Mouse (Mus musculus) hindbrain, embryonic 12.5 days (tissue): ENCODE data around the gene Rbms3. TPM values are rescaled to one million over a fixed set of nuclear protein-coding genes. Genes with fewer than 3 reads are reported as not detected.

Experiments
- ATAC-seq: fragments of 200-750 bp; cut with Nextera tagmentation; 2 replicates; pipeline ENCODE4 v1.8.0; 2017; ENCODE audit warnings: moderate TSS enrichment; ENCODE audit not compliant: low FRiP score
- H3K27ac ChIP-seq: fragments of 300-500 bp; sonication (generic); 2 replicates; pipeline ENCODE4 v1.5.1; 2016; ENCODE audit warnings: mild to moderate bottlenecking
- H3K27me3 ChIP-seq: fragments of 300-500 bp; sonication (generic); 2 replicates; pipeline ENCODE4 v1.6.1; 2016; ENCODE audit warnings: mild to moderate bottlenecking
- H3K36me3 ChIP-seq: fragments of 300-500 bp; sonication (generic); 2 replicates; pipeline ENCODE4 v1.6.1; 2016; ENCODE audit warnings: mild to moderate bottlenecking
- H3K4me1 ChIP-seq: fragments of 300-500 bp; sonication (generic); 2 replicates; pipeline ENCODE4 v1.6.1; 2016
- H3K4me2 ChIP-seq: fragments of 300-500 bp; sonication (generic); replicated peaks from 2 replicates; pipeline ENCODE4 v1.6.1; 2016; ENCODE audit warnings: mild to moderate bottlenecking
- H3K4me3 ChIP-seq: fragments of 300-500 bp; sonication (generic); 2 replicates; pipeline ENCODE4 v1.5.1; 2016; ENCODE audit warnings: mild to moderate bottlenecking
- H3K9ac ChIP-seq: fragments of 300-500 bp; sonication (generic); 2 replicates; pipeline ENCODE4 v1.6.1; 2016; ENCODE audit warnings: mild to moderate bottlenecking, moderate library complexity
- H3K9me3 ChIP-seq: fragments of 300-500 bp; sonication (generic); replicated peaks from 2 replicates; pipeline ENCODE4 v1.6.1; 2016; ENCODE audit warnings: mild to moderate bottlenecking
- WGBS: fragments of 180-500 bp; shearing (Covaris S2); methylation state at CpG from one replicate; pipeline ENCODE4 v1.1.7; 2016; 5-methylcytosine and 5-hydroxymethylcytosine counted together
- polyA plus RNA-seq: library from polyadenylated mRNA; unstranded; fragments of >200 nt; fragmentation: Nextera tagmentation; extraction: Ambion mirVana; gene quantifications from 2 replicates; pipeline ENCODE4 v1.2.1, GENCODE M21; 2016

The Rbms3 gene
- polyA plus RNA-seq, 1 experiment from 2014 or later, result 58.7 TPM

DNA sequence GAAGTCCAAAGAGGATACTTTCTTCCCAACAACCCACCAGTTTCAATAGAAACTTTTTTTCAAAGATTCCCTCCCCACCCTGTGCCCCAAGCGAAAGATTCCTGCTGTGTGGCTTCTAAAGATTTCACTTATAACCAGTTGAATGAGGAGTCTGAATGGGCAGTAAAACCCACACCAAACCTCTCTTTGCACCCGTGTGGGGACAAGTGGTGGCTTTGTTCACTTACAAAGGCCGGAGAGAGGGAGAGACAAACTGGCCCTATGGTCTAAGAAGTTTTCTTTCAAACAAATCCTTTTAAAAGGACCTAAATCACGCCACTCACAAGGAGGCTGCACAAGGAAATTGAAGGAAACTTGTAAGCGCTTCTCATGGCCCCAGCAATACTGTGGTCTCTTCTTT, 268.3 kb downstream of the Rbms3 start:
- no peak for ATAC-seq
- H3K4me2 ChIP-seq, result no peak overlapping the region
- no peaks in the 10 kb centered on the region for H3K27me3 ChIP-seq
- H3K9ac ChIP-seq, result no peak overlapping the region
- H3K4me1 ChIP-seq, result peaks cover 12% of the 10 kb centered on the region
- H3K36me3 ChIP-seq, result no peaks in the 10 kb centered on the region
- H3K9me3 ChIP-seq, result no peaks in the 10 kb centered on the region
- H3K27ac ChIP-seq, result no peak overlapping the region
- 25% methylated on average over 5 of the region's 5 CpGs for WGBS
- no peak overlapping the region for H3K4me3 ChIP-seq

DNA sequence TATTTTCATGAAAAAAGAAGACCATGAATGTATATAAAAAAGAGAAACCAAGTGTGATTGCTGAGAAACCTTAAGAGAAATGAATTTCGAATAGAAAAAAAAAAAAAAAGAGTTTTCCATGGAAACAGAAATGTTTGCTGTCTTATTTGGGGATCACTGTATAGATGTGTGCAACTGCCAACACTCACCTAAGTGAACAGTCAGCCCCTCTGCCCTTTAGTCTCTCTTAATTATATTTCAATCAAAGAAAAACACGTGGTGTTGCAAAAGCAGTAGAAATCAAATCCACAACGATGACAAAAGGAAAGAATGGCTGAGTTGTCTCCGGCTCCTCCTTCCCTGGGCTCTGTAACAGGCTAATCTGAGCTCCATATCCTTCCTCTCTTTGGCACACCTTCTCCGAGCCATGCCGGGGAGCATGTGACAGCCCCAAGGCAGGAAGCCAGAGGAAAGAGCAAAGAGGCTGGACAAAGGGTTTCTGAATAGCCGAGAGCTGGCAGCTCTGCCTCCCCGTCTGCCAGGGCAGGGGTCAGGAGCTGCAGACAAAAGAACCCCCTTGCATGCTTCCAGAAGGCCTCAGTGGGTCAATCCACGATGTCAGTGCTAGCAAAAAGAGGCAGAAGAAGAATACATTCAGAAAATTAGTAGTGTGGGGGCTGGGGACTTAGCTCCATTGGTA, 272.8 kb downstream of the Rbms3 start:
- Histone ChIP-seq H3K36me3 (no peaks in the 10 kb centered on the region), H3K27me3 (no peaks in the 10 kb centered on the region), H3K9me3 (no peaks in the 10 kb centered on the region), H3K9ac (0 out of 2 replicates have a peak overlapping the region, but pooled peaks have one; percentile 5), H3K4me3 (no peak overlapping the region), H3K4me2 (peak overlapping the region; percentile 32; the same call in 1 of the 2 replicates), H3K4me1 (peaks cover 7% of the 10 kb centered on the region), H3K27ac (peak overlapping the region; percentile 26; the same call in 1 of the 2 replicates)
- WGBS, result 10% methylated on average over 9 of the region's 9 CpGs
- ATAC-seq, result peak; percentile 88

DNA sequence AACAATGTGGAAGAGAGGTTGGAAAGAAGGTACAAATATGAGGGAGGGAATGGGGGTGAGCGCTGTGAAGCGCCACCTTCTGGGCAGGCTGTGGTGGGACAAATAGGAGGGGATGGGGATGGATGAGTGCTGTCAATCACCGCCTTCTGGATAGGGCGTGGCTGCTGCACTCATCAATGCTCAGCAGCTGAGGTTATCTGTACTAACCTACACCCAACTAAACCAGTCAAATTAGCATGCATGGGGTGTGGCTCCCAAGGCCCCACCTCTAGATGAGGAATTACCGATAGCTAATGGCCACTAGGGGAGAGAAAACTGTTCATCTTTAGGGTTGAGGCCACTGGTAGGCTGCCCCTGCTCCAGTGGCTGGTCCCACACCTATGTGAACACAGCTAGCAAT, 274.2 kb downstream of the Rbms3 start:
- 67% methylated on average over 5 of the region's 5 CpGs for WGBS
- no peak overlapping the region for H3K4me2 ChIP-seq
- no peaks in the 10 kb centered on the region for H3K27me3 ChIP-seq
- H3K36me3 ChIP-seq, result no peaks in the 10 kb centered on the region
- no peak overlapping the region for H3K9ac ChIP-seq
- no peaks in the 10 kb centered on the region for H3K9me3 ChIP-seq
- peaks cover 7% of the 10 kb centered on the region for H3K4me1 ChIP-seq
- no peak overlapping the region for H3K27ac ChIP-seq
- ATAC-seq, result 0 out of 2 replicates have a peak, but pooled peaks have one; percentile 49
- no peak overlapping the region for H3K4me3 ChIP-seq

DNA sequence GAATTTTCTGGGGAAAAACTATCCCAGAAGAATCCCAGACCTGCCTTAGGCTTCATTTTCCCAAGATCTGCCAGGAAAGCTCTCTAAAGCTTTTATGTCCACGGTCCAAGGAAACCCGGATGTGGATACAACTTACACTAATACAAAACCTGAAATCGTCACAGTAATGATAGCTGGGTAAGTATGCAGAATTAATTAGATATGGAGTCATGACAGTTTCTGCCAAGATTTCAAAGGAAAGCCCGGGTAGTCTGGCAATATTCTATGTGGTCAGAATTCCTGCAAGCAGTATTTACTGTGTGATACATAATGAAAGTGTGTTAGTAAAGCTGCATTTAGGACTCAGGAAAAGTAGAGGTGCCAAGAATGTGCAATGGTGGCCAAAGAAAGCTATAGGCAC, 287.4 kb downstream of the Rbms3 start:
- WGBS, result 83% methylated on average over 4 of the region's 4 CpGs
- Histone ChIP-seq H3K36me3 (no peaks in the 10 kb centered on the region), H3K27me3 (no peaks in the 10 kb centered on the region), H3K4me1 (no peaks in the 10 kb centered on the region), H3K9me3 (no peaks in the 10 kb centered on the region), H3K4me3 (no peak overlapping the region), H3K27ac (no peak overlapping the region), H3K9ac (no peak overlapping the region), H3K4me2 (no peak overlapping the region)
- ATAC-seq, result no peak

DNA sequence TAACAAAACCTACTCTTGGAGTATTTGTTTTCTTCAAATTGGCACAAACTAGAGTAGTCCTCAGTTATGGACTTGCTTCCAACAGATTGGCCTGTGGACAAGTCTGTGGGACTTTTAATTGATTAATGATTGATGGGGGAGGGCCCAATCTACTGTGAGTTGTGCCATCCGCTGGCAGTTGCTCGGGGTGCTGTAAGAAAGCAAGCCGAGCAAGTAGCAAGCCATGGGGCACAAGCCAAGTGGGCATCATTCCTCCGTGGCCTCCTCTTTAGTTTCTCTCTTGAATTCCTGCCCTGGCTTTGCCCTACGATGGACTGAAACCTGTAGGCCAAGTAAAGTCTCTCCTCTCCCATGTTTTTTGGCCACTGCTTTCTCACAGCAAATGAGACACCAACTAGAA, 299.0 kb downstream of the Rbms3 start:
- Histone ChIP-seq H3K9me3 (no peaks in the 10 kb centered on the region), H3K4me3 (no peak overlapping the region), H3K9ac (no peak overlapping the region), H3K4me1 (no peaks in the 10 kb centered on the region), H3K27me3 (no peaks in the 10 kb centered on the region), H3K36me3 (no peaks in the 10 kb centered on the region), H3K27ac (no peak overlapping the region), H3K4me2 (no peak overlapping the region)
- WGBS, result 93% methylated on average over 5 of the region's 5 CpGs
- ATAC-seq, result no peak

DNA sequence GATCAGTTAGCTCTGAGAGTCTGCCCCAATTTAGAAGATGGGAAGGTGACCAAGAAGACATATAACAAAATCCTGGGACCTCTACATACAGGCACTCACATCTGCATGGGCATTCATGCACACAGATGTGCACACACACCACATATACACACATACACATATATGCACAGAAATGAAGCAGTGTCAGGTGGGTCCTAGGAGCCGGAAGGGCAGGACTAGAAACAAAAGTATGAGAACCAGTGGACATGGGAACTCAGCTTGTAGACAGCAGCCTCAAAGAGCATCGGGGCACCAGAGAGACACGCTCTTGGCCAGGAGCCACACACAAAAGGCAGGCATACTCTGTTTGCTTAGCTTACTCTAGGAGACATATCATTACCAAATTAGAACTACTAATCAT, 310.4 kb downstream of the Rbms3 start:
- Histone ChIP-seq H3K36me3 (no peaks in the 10 kb centered on the region), H3K27ac (no peak overlapping the region), H3K27me3 (no peaks in the 10 kb centered on the region), H3K4me1 (peaks cover 4% of the 10 kb centered on the region; the same call in 1 of the 2 replicates), H3K4me2 (no peak overlapping the region), H3K9ac (no peak overlapping the region), H3K4me3 (no peak overlapping the region), H3K9me3 (no peaks in the 10 kb centered on the region)
- 89% methylated on average over 3 of the region's 3 CpGs for WGBS
- no peak for ATAC-seq

DNA sequence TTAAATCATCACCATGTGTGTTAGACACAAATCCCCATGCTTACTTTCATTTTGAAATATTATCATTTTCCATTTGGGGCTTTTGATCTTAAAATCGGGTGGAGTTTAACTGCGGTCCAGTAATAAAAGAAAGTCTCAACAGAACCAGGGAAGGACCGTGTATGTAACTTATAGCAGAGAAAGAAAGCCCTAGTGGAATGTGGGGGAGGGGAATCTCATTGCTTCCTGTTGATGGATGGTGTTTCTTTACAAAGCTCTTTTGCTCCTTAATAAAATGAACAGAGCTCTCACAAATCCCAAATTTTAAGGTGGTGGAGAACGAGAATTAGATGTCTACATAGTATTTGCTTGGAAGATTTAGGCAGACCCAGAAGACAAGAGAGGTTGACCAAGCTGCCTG, 311.3 kb downstream of the Rbms3 start:
- no peaks in the 10 kb centered on the region for H3K9me3 ChIP-seq
- H3K9ac ChIP-seq, result no peak overlapping the region
- no peaks in the 10 kb centered on the region for H3K36me3 ChIP-seq
- peaks cover 4% of the 10 kb centered on the region; the same call in 1 of the 2 replicates for H3K4me1 ChIP-seq
- no peak overlapping the region for H3K4me2 ChIP-seq
- no peak overlapping the region for H3K4me3 ChIP-seq
- no peak overlapping the region for H3K27ac ChIP-seq
- H3K27me3 ChIP-seq, result no peaks in the 10 kb centered on the region
- no peak for ATAC-seq
- 61% methylated on average over 4 of the region's 4 CpGs for whole genome bisulfite sequencing

DNA sequence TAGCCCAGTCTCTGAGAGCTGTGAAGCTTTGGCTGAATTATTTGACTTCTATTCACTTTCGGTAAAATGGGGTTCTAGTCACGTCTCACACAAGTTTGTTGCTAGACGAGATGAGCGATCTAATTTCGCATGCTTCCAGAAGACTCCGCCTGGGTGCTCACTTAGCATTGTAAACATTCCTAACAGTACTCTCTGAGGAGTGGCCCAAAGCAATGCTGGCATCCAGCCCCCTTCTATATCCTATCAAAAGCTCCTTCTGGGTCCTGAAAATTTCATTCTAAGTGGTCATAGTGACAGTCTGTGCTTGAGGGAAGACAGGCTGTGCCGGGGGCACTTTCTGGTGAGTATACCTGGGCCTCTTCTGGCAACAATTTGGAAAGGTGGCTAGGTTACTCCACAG, 312.5 kb downstream of the Rbms3 start:
- no peak for ATAC-seq
- no peaks in the 10 kb centered on the region for H3K9me3 ChIP-seq
- no peak overlapping the region for H3K4me3 ChIP-seq
- no peak overlapping the region for H3K9ac ChIP-seq
- peaks cover 4% of the 10 kb centered on the region; the same call in 1 of the 2 replicates for H3K4me1 ChIP-seq
- H3K27me3 ChIP-seq, result no peaks in the 10 kb centered on the region
- no peak overlapping the region for H3K27ac ChIP-seq
- no peaks in the 10 kb centered on the region for H3K36me3 ChIP-seq
- no peak overlapping the region for H3K4me2 ChIP-seq
- 94% methylated on average over 7 of the region's 7 CpGs for WGBS

DNA sequence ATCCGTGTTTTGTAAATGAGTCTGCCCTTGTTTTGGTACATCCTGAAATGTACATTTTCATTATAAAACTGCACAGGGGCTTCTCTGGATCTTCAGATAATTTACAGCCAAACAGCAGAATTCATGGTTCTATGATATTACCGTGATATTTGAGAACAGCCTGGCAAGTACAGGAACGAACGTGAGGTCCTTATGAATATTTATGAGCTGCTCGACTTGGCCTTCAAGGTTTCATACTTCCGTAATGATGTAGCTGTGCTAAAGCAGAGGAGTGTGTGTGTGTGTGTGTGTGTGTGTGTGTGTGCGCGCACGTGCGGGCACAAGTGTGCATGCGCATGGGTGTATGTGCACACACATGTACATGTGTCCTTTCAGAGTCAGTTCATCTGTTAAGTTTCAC, 316.1 kb downstream of the Rbms3 start:
- H3K27me3 ChIP-seq, result no peaks in the 10 kb centered on the region
- peaks cover 3% of the 10 kb centered on the region; the same call in 1 of the 2 replicates for H3K4me1 ChIP-seq
- no peak overlapping the region for H3K4me2 ChIP-seq
- H3K9ac ChIP-seq, result no peak overlapping the region
- H3K9me3 ChIP-seq, result peaks cover 4% of the 10 kb centered on the region; the same call in 1 of the 2 replicates
- H3K4me3 ChIP-seq, result no peak overlapping the region
- no peak for ATAC-seq
- no peak overlapping the region for H3K27ac ChIP-seq
- H3K36me3 ChIP-seq, result no peaks in the 10 kb centered on the region
- WGBS, result 80% methylated on average over 11 of the region's 11 CpGs

DNA sequence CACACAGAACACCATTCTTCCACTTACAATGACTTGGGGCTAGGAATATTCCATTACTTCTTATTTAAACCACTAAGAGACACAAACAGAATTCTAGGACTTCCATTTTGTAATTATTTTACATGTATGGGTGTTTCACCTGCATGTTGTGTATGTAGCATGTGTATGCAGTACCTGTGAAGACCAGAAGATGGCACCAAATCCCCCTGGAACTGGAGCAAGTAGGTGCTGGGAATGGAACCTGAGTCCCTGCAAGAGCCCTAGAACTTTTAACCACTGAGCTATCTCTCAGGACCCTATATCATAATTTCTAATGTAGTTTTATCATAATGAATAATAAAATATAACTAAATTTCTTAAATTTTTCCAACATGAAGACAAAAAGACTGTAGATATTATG, 319.9 kb downstream of the Rbms3 start:
- no peak overlapping the region for H3K27ac ChIP-seq
- H3K4me3 ChIP-seq, result no peak overlapping the region
- no peaks in the 10 kb centered on the region for H3K36me3 ChIP-seq
- ATAC-seq, result no peak
- H3K27me3 ChIP-seq, result no peaks in the 10 kb centered on the region
- H3K9me3 ChIP-seq, result peaks cover 4% of the 10 kb centered on the region; the same call in 1 of the 2 replicates
- H3K4me1 ChIP-seq, result no peaks in the 10 kb centered on the region
- H3K9ac ChIP-seq, result no peak overlapping the region
- no peak overlapping the region for H3K4me2 ChIP-seq

DNA sequence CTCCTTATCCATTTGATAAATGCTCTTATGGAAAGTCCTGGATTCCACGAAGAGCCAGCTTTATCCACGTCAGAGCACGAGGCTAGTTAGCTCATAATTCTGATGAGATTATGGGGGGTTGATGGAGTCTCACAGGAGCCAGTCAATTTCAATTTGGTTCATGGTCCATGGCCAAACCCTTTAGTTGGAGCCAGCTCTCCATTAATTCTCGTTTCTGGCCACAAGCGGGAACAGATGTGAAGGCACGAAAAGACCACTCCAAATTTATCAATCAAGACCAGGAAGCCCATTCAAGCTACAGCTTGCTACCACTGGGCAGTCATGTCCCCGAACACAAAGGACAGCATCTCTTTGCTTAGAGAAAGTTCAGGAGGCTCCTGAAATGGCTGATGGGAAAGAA, 330.7 kb downstream of the Rbms3 start:
- Histone ChIP-seq H3K4me1 (0 out of 2 replicates have a peak, but pooled peaks cover 2% of the 10 kb centered on the region), H3K9me3 (no peaks in the 10 kb centered on the region), H3K27ac (no peak overlapping the region), H3K27me3 (no peaks in the 10 kb centered on the region), H3K9ac (no peak overlapping the region), H3K36me3 (no peaks in the 10 kb centered on the region), H3K4me2 (no peak overlapping the region), H3K4me3 (no peak overlapping the region)
- WGBS, result 79% methylated on average over 7 of the region's 7 CpGs
- no peak for ATAC-seq

DNA sequence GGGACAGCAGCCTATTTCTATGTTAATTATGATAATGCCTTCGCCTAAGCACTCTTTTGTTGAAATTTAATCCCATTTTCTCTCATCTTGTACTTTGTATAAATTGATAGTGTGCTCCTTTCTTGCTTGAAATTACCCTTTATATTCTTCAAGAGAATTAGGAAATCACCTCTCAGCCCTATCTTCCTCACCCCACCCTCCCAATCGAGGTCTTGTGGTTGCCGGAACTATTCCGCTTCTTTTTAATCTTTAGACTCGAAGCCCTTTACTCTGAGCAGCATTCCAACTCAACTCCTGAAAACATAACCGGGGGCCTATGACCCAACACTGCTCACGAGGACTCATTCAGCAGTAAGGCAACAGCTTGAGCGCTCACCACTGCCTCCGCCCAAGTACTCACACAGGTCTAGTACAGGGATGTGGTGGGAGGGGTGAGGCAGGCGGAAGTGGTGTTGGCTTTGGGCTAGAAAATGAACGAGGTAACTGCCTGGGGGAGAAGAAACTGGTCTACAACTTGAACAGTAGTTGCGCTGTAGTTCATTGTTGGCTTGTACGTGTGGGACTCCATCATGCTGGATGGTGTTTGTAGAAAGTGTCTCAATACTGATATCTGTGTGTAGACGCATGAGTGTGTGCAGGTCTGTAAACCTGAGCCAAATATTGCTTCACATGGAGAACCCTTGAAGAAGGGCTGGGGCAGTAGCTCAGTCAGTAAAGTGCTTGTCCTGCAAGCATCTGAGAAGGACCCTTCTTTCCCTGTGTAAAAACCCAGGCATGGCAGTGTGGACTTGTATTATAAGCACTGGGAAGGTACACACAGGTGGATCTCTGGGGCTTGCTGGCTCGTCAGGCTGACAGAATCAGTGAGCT, 331.8 kb downstream of the Rbms3 start:
- no peak overlapping the region for H3K27ac ChIP-seq
- H3K9ac ChIP-seq, result no peak overlapping the region
- H3K4me2 ChIP-seq, result no peak overlapping the region
- no peak overlapping the region for H3K4me3 ChIP-seq
- no peaks in the 10 kb centered on the region for H3K27me3 ChIP-seq
- H3K9me3 ChIP-seq, result no peaks in the 10 kb centered on the region
- 0 out of 2 replicates have a peak, but pooled peaks cover 2% of the 10 kb centered on the region for H3K4me1 ChIP-seq
- 43% methylated on average over 15 of the region's 15 CpGs for WGBS
- no peaks in the 10 kb centered on the region for H3K36me3 ChIP-seq
- no peak for ATAC-seq
